Mouse (Mus musculus): ENCODE results near the gene Nhlh2. TPM values are rescaled to one million over a fixed set of nuclear protein-coding genes. Genes with fewer than 3 reads are reported as not detected.
A peak's percentile ranks its signal among the peaks of the same experiment; 100 is the strongest.

The Nhlh2 gene
- total RNA-seq, 2 experiments from 2014 or later = not detected

DNA sequence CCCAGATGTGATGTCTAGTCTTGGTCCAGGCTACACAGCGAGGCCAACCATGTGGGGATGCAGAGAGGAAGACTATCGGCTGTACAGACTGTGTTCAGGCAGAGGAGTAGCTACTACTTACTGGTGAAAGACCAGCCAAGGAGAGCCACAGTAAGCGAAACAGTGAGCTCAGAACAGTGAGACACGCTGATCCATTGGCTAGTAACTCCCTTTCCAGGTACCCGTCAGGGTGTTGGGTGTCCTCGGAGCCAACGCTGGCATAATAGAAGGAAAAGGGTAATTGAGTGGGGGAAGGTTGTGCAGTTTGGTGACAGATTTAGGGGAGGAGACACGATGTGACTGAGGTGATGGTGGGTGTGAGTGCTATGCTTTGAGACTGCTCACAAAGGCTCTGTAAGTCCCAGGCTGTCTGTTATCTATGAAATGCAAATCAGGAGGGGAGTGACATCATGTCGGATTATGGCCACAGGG lies 15.1 kb downstream of the Nhlh2 start:
- ATAC-seq (replicated peaks; ENCODE audit: poor library complexity) = no peak

DNA sequence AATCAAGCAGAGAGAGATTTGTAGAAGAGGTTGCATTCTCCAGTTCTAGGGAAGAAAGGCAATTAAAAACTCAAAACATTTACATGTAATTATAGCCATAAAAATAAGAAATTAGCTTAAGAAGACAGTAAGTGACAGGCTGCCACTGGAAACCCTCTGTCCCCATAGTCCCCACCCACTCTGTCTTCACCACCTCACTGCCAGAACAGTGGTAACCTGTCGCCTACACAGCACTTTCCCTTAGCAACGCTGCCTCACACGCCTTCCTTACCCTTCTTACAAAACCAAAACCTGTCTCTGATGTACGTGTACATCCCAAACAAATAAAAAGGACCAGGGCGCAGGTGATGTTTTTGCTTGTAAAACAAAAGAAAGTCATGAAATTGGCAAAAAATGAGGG lies 15.8 kb downstream of the Nhlh2 start:
- ATAC-seq (replicated peaks; ENCODE audit: poor library complexity) = no peak

- ATAC-seq (replicated peaks; ENCODE audit: poor library complexity) = peak; percentile 72
Measured at GRCm38 (mm10) chr3:102027880-102028279, 18.0 kb downstream of the Nhlh2 start.

- no peak for ATAC-seq (replicated peaks; ENCODE audit: poor library complexity)
Measured at GRCm38 (mm10) chr3:102037806-102038205, 27.9 kb downstream of the Nhlh2 start.

GRCm38 (mm10) chr3:102038608-102039007 lies 28.7 kb downstream of the Nhlh2 start:
- no peak for ATAC-seq (replicated peaks; ENCODE audit: poor library complexity)

GRCm38 (mm10) chr3:102041632-102042031 lies 31.8 kb downstream of the Nhlh2 start:
- ATAC-seq (replicated peaks; ENCODE audit: poor library complexity) = no peak

DNA sequence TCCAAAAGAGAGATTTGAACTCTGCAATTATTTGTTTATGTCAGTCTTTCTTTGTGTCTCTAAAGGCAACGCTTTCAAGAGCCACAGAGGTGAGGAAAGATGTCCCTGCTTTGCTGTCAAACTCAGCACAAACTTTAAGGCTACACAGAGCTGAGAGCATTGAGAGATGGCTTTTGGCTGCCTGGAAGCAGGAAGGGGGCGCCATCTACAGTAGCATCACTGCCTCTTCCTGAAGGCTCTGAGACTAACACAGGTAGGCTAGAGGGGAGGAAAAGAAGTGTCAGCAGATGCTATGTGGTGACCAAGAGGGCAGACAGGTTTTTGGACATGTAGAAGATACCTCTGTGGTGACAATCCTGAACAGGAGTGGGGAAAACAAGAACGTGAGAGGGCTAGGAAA lies 35.2 kb downstream of the Nhlh2 start:
- ATAC-seq (replicated peaks; ENCODE audit: poor library complexity) = no peak

DNA sequence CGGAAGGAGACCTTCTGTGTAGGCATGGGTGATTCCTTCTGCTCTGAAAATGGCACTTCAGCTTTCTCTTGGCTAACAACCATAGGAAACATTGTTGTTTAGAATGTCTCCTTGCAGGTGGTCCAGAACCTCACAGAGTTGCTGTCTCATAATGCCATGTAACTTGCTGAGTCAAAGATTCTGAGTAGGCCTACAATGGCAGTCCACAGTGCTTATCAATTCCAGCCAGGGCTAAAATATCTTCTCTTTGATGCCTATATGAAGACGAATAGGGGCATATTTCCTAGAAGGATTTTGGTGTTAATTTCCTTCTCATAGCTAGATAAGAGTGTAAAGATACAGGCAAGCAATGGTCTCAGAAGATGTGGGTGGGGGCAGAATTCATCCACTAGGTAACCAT lies 37.7 kb downstream of the Nhlh2 start:
- no peak for ATAC-seq (replicated peaks; ENCODE audit: poor library complexity)

DNA sequence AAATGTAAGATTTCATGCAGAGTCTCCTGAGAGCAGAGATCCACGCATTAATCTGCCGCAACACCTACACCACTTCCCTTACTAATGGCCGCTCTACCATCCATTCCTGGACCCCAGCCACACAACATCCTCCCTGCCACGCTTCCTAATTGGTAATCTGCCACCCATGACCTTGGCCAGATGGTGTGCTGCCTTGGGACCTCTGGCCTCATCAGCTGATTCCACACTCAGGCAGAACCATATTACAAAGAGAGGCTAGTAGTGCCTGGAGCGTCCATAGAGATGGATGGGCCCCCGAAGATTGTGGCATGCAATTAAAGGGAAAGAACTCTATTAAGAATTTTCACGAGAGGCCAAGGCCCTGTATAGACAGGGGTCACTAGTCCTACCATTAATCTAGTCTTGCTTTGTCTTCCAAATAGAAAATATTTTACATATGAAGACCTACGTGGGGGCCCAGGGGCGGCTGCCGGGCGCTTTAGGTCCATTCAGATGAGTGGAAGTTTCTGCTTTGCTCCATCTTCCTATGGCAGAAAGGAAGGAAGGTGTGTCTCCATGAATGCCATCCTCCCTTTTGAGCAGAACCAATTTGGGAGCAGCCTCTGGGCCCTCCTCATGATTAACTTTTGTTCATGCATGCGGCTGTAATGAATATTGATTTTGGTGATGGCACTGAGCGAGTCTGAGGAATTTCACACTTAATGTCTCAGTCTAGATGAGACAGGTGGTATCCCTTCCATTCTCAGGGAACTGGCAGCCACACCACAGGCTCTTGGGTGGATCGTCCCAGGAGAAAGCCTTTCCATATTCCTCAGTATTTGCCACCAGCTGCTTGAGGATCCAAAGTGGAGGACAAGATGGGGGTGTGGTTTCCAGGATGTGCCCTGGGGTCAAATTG lies 39.6 kb downstream of the Nhlh2 start:
- ATAC-seq (replicated peaks; ENCODE audit: poor library complexity) = no peak

DNA sequence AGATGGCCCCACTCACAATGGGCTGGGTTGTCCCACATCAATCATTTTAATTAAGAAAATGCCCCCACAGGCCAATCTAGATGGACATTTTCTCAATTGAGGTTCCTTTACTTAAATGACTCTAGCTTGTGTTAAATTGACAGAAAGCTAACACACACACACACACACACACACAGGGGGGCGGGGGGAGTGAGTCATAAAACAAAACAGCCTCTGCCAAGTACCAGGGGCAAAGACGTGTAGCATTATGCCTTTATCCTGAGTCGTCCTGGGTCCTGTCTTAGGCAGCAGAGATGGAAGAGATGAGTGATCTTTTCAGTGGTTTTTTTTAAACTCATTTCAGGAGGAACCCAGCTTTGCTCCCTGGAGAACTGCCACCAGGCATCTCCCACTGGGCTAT lies 42.2 kb downstream of the Nhlh2 start:
- no peak for ATAC-seq (replicated peaks; ENCODE audit: poor library complexity)

DNA sequence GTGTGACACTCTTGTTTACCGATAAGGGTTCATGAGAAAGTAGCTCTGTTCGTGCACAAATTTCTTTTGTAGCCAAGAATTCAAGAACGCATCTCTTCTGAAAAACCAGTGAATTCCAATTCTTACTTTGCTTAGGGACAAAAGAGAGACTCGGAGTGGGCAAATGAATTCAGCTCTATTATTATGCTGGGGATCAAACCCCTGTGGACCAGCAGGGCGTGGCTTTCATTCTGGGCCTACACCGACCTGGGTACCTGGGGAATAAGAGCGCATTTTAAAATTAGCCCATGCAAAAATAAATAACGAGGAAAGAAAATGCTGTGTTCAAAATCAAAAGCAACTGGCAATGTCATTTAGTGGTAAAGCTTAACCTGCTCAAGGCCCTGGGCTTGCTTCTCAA lies 43.4 kb downstream of the Nhlh2 start:
- no peak for ATAC-seq (replicated peaks; ENCODE audit: poor library complexity)

GRCm38 (mm10) chr3:102055878-102056277 lies 46.0 kb downstream of the Nhlh2 start:
- no peak for ATAC-seq (replicated peaks; ENCODE audit: poor library complexity)

DNA sequence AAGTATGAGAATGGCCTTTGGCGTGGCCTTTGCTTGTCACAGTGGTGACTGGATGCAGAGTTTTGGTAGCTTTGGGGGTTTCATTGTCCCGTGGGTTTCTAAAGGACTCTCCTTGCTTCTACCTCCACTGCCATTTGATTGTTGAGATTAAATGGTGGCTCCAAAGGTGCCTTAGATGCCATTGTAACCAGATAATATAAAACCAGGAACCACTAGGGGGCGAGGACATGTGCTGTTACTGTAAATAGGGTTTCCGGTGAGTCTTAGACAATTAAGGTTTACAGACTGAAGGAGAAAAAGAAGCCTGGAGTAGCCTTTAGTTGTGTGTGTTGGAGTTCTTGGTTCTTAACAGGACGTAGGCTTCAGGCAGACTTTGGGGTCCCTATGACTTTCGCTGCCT lies 50.2 kb downstream of the Nhlh2 start:
- ATAC-seq (replicated peaks; ENCODE audit: poor library complexity) = peak; percentile 46; the same call in 1 of the 2 replicates

- peak; percentile 74 for ATAC-seq (replicated peaks; ENCODE audit: poor library complexity)
Measured at GRCm38 (mm10) chr3:102061923-102062670, 52.2 kb downstream of the Nhlh2 start.

DNA sequence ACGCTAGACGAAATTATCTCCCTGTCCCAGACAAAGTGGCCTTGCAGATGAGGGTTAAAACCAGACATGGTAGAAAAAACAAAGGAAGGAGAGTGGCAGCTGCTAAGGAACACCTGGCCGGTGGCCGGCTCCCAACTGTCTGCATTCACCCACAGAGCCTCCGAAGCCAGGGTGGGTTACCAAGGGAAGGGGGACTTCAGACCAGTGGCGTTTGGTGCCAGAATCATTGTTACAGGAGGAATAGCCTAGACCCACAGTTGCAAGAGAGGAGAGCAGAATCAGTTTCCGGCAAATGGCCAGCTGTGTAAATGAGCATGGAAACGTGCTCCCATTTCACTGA lies 52.8 kb downstream of the Nhlh2 start:
- no peak for ATAC-seq (replicated peaks; ENCODE audit: poor library complexity)

GRCm38 (mm10) chr3:102063273-102064120 lies 53.6 kb downstream of the Nhlh2 start:
- no peak for ATAC-seq (replicated peaks; ENCODE audit: poor library complexity)

DNA sequence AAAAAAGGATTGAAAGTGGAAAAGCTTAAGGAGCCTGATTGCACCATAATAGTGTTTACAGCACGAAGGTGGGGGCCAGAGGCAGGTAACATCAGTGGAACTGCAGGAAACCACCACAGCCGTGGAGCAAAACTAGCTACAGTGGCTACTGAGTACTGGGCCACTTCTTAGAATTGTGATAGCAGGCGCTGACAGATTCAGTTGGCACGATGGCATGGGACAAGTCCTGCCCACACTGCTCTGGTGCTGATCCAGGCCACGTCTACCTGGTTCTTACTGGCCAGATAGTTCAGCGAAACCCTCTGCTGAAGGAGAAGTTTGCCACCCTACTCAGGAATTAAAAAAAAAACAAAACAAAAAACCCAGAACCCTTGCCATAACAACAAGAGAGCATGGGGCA lies 54.7 kb downstream of the Nhlh2 start:
- ATAC-seq (replicated peaks; ENCODE audit: poor library complexity) = no peak

Measured in megakaryocyte progenitor cell, adult 5-6 weeks (primary cell).